8 mouse cellular contexts compared by ENCODE assay signal in the genomic region with DNA sequence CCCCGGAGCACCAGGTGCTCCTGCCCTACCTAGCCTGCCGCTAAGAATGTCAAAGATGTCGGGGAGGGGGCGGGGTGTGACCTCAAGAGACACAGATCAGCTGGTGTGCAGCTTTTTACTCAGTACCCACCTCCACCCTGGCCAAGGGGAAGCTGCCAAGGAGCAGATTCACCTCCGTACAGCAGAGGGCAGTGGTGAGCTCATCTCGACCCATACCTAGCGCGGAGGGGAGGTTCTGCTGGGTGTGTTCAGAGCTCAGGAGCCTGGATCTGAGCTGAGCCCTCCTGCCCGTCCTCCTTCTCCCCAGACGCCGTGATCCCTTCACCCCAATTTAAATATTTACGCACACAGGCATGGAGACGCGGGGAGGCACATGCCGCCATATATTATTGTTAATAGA.
DNase-seq lines count a peak whose midpoint lies in the region; TF ChIP-seq lines count a peak whose summit lies in the region.

No protein-coding gene starts in this region.

- no peaks in the 10 kb centered on the region for H3K27me3 ChIP-seq in MEL (ENCODE audit: control insufficient read depth in 1 of 2, insufficient read depth in 2 of 2, low read length in 2 of 2)

- no peaks in the 10 kb centered on the region for H3K4me1 ChIP-seq in MEL (ENCODE audit: control insufficient read depth in 1 of 2, insufficient read depth in 2 of 2, low read length in 2 of 2)

- H3K79me2 ChIP-seq in MEL (ENCODE audit: control insufficient read depth, insufficient read depth, low read length, poor library complexity) = no peaks in the 10 kb centered on the region

- H3K9me3 ChIP-seq in MEL (replicated peaks; ENCODE audit: insufficient read depth, low read length) = no peaks in the 10 kb centered on the region

- peak; percentile 3 for DNase-seq in MEL (ENCODE audit: low read depth, low spot score)
- peak; percentile 87 to 89 for DNase-seq in cerebellum, adult 18-20 months
- DNase-seq in forelimb bud, embryonic 11.5 days (ENCODE audit: low read depth, low spot score) = peak; percentile 82
- DNase-seq in heart, postnatal 4 days = peak; percentile 85
- peak; percentile 83 to 89 for DNase-seq in layer of hippocampus, adult 2 months (ENCODE audit: low spot score in 2 of 2)
- peak; percentile 59 to 74 for DNase-seq in lung, adult 18-20 months
- DNase-seq in ovary, postnatal 10 days (ENCODE audit: low spot score) = peak; percentile 45
- peak; percentile 68 for DNase-seq in thymus, postnatal 4 days

- TF ChIP-seq CTCF in MEL (IDR thresholded peaks at IDR 0.05 in 2 of 3, conservative IDR thresholded peaks at IDR 0.05 in 1 of 3; ENCODE audit: control insufficient read depth in 1 of 3, insufficient read depth in 1 of 3, low read depth in 2 of 3, low read length in 3 of 3, poor library complexity in 1 of 3, severe bottlenecking in 1 of 3) = peak; percentile 4 to 24 (median 6); a peak in 3 of 6 replicates
- peak; percentile 92 for TF ChIP-seq CTCF in layer of hippocampus, adult 2 months (conservative IDR thresholded peaks at IDR 0.05)

- no peak for TF ChIP-seq EP300 in MEL (IDR thresholded peaks at IDR 0.05; ENCODE audit: low read depth in 1 of 2, low read length in 2 of 2)

- TF ChIP-seq POLR2A in MEL (IDR thresholded peaks at IDR 0.05; ENCODE audit: control insufficient read depth in 1 of 2, insufficient read depth in 1 of 2, low read depth in 1 of 2, low read length in 2 of 2, poor library complexity in 1 of 2) = no peak

- no peak overlapping the region for H3K4me3 ChIP-seq in MEL (ENCODE audit: control insufficient read depth in 1 of 2, insufficient read depth in 1 of 2, low read depth in 2 of 2, low read length in 2 of 2)
- peak overlapping the region; percentile 49 for H3K4me3 ChIP-seq in layer of hippocampus, adult 2 months

- H3K36me3 ChIP-seq in MEL (ENCODE audit: control insufficient read depth in 1 of 2, insufficient read depth in 2 of 2, low read length in 2 of 2) = no peaks in the 10 kb centered on the region

- TF ChIP-seq RAD21 in MEL (IDR thresholded peaks at IDR 0.05; ENCODE audit: low read depth, low read length) = no peak

- H3K27ac ChIP-seq in MEL (ENCODE audit: control insufficient read depth, low read depth, low read length) = no peak overlapping the region
- peak overlapping the region; percentile 64; the same call in 1 of the 2 replicates for H3K27ac ChIP-seq in layer of hippocampus, adult 2 months

- no peak overlapping the region for H3K9ac ChIP-seq in MEL (ENCODE audit: control insufficient read depth, low read depth, low read length, poor library complexity, severe bottlenecking)

TF ChIP-seq in MEL, 35 proteins besides CTCF, POLR2A, EP300 and RAD21:
- TF ChIP-seq SMC3 (IDR thresholded peaks at IDR 0.05; ENCODE audit: low read depth, low read length) (peak; percentile 9; the same call in 1 of the 2 replicates), MAX (IDR thresholded peaks at IDR 0.05; ENCODE audit: low read length) (no peak)

Comparison
In these comparisons a context has a peak if more than half of its experiments do, and no peak if none do; other contexts are left out.
1. DNase-seq: peak in every context shown above with its lines; median percentile 88 in cerebellum, adult 18-20 months; 86 in layer of hippocampus, adult 2 months; 85 in heart, postnatal 4 days; 82 in forelimb bud, embryonic 11.5 days; 68 in thymus, postnatal 4 days; 66 in lung, adult 18-20 months; 45 in ovary, postnatal 10 days; 3 in MEL.